Mouse (Mus musculus): ENCODE results near the gene Vmn2r85.
"Not testable (repeated sequence)": the region's sequence is repeated elsewhere in the genome, so short reads cannot be mapped to it uniquely, and the experiment has no call there.

Gene Vmn2r85

DNA sequence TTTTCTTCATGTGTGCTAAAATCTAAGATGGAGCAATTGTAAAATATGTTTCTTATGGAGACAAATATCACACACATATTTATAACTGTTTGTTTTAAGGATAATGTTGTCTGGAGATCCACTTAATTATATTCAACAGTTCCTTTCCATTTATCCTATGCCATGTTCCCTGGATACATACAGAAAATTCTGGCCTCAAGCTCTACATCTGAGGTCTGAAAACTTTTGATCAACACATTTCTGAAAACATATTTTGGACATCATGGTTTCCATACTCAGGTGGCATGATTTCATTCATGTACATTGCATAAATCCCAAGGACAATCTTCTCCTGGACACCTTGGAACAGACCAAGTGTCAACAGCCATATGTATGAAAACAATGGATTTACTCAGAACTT, at the start of gene Vmn2r85:
TSS of gene Vmn2r85 (minus strand) at position 101 of the 400 bp plus-strand sequence.
- DNase-seq (ENCODE audit: low read depth), result not testable (repeated sequence)

- DNase-seq (ENCODE audit: low read depth), result no peak
Measured at GRCm38 (mm10) chr10:130470311-130470760, 40.8 kb upstream of the Vmn2r85 start.

- not testable (repeated sequence) for DNase-seq (ENCODE audit: low read depth)
Measured at GRCm38 (mm10) chr10:130455950-130456349, 26.4 kb upstream of the Vmn2r85 start, which contains the start of gene Vmn2r86. Vmn2r86 (minus strand) TSS chr10:130456050.

DNA sequence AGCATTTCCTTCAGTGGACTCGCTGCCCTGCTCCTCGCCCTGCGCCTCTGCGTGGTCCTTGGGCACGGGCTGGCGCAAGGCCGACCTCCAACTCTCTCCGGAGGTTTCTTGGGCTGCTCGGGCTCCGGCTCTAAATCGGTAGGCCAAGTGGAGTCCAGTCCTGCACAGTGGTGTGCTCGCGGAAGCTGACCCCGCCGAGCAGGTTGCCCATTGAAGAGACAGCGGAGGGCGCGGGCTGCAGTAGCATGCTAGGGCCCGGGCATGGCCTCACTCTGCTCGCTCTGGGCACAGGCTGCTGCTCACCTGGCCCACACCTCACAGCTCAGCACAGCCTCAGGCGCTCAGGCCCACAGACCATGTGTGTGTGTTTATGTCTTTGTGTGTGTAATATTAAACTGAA, 15.3 kb upstream of the Vmn2r85 start:
- no peak for DNase-seq (ENCODE audit: low read depth)

- DNase-seq (ENCODE audit: low read depth), result not testable (repeated sequence)
Measured at GRCm38 (mm10) chr10:130434185-130434898, 4.8 kb upstream of the Vmn2r85 start.

GRCm38 (mm10) chr10:130422368-130422767, 7.1 kb downstream of the Vmn2r85 start:
- not testable (repeated sequence) for DNase-seq (ENCODE audit: low read depth)

DNA sequence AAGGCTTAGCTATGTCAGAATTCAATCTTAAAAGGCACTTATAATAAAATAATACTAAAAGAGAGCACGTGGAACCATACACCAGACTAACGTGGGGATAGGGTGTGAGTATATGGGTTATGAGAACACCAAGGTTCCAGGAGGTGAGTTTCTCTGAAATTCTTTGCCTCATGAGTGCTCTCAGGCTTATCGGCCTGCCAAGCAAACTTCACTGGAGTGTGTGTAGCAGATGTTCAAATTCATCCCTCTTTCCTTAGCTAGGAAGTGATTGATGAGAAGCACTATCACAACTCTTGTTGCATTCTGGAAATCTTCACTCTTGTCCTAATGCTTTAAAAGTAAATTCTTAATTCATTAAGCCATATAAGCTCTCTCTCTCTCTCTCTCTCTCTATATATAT, 9.1 kb downstream of the Vmn2r85 start:
- DNase-seq (ENCODE audit: low read depth), result no peak

DNA sequence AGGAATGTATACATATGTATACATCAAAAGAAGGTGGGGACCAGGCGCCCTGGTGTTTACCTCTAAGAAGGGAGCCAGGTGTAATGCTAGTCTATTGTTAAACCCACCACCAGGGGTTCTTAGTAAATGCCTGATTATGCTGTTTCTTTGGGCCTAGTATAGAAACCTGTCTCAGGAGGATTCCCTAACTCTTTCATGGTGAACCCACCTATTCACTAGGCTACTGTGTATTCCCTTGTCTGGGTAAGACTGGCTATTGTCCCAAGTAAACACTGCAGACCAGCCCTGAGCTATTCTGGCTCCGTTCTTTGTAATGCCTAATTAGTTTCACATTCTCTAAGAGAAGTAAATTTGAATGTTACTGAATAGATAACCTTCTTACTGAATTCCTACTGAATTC, 9.5 kb downstream of the Vmn2r85 start:
- DNase-seq (ENCODE audit: low read depth), result not testable (repeated sequence)

- not testable (repeated sequence) for DNase-seq (ENCODE audit: low read depth)
Measured at GRCm38 (mm10) chr10:130416352-130416751, 13.2 kb downstream of the Vmn2r85 start.

DNA sequence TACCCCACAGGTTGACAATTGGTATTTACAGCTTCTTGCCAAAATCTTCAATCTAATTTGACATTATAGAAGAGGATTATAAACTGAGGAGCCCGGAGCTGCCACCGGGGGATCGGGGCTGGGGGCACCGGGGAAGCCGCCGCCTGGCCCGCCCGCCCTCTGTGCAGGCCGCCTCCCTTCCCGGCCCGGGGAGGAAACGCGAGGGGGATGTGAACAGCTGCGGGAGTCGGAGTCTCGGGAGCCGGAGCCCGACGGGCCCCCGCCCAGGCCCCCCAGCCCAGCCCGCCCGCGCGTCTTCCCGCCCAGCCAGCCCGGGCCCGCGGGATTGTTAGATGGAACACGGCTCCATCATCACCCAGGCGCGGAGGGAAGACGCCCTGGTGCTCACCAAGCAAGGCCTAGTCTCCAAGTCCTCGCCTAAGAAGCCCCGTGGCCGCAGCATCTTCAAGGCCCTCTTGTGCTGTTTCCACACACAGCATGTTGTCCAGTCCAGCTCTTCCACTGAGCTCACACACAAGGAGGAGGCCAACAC, 17.3 kb downstream of the Vmn2r85 start:
- DNase-seq (ENCODE audit: low read depth), result not testable (repeated sequence)

DNA sequence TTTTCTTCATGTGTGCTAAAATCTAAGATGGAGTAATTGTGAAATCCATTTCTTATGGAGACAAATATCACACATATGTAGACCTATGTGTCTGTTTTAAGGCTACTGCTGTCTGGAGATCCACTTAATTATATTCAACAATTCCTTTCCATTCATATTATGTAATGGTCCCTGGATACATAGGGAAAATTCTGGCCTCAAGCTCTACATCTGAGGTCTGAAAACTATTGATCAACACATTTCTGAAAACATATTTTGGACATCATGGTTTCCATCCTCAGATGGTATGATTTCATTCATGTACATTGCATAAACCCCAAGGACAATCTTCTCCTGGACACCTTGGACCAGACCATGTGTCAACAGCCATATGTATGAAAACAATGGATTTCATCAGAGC, 35.3 kb downstream of the Vmn2r85 start, which contains the start of gene Vmn2r84:
TSS of gene Vmn2r84 (minus strand) at position 101 of the 400 bp plus-strand sequence.
- DNase-seq (ENCODE audit: low read depth), result no peak

- no peak for DNase-seq (ENCODE audit: low read depth)
Measured at GRCm38 (mm10) chr10:130375145-130375544, 54.4 kb downstream of the Vmn2r85 start.

GRCm38 (mm10) chr10:130372491-130373173, 56.9 kb downstream of the Vmn2r85 start:
- no peak for DNase-seq (ENCODE audit: low read depth)

- no peak for DNase-seq (ENCODE audit: low read depth)
Measured at GRCm38 (mm10) chr10:130371644-130372043, 57.9 kb downstream of the Vmn2r85 start.

DNA sequence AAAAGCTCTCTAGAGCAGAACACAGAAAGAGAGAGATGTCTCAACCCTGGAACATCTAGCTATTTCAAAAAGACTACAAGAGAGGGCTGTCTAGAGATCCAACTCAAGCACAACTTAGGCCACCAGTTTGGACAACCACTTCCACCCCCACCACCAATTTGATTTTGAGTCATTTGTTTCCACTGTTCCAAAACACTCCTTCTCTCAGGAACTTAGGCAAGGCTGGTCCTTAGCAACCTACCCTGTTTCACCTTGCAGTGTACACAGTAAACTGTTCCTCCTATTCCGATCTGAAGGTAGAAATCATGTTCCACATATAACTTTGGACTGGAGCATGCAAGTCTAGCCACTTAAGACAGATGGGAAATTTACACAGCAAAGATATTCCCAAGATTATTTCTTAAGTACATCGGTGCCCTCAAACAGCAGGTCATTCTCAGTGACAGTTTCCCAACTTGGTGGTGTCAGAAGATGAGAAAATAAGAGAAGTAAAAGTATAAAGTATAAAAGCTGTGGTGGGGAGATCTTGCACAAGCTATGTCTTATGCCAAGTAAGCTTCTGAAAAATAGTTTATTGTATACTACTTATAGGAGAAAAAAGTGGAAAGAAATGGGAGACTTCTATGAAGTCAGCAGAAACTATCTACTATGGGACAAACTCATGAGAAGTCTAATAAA, 59.4 kb downstream of the Vmn2r85 start:
- DNase-seq (ENCODE audit: low read depth), result no peak

- no peak for DNase-seq (ENCODE audit: low read depth)
Measured at GRCm38 (mm10) chr10:130368384-130368783, 61.1 kb downstream of the Vmn2r85 start.

DNA sequence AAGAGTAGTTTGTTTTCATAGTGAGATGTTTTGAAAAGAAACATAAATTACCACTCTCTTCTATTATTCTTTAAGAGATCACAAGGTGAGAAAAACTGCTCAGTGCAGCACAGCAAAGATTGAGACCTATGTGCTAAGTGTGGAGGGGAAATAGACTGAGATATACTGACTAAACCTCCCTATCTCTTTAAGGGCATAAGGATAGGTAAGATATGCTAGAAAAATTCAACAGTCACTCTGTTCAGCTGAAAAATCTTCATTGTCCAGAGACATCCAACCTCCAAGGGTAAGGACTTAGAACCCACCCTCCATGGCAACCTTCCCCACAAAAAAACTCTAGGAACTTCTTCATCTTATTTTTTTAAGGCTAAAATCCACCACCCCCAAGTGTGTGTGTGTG, 64.7 kb downstream of the Vmn2r85 start:
- no peak for DNase-seq (ENCODE audit: low read depth)

All from fibroblast of lung, adult 2 months (primary cell).